Mouse (Mus musculus) intestine, embryonic 14.5 days (tissue): ENCODE measurements around the gene 2200002D01Rik. TPM values are rescaled to one million over a fixed set of nuclear protein-coding genes. Genes with fewer than 3 reads are reported as not detected.

ENCODE experiments used
- ATAC-seq: fragments of 200-750 bp; cut with Nextera tagmentation; replicated peaks from 2 replicates; pipeline ENCODE4 v1.8.0; 2017; ENCODE audit warnings: low read depth, moderate number of reproducible peaks, moderate TSS enrichment, moderate library complexity; ENCODE audit not compliant: low FRiP score, low TSS enrichment
- DNase-seq: peaks from one replicate; pipeline ENCODE4 v3.0.0-alpha.2; 2018; ENCODE audit warnings: low spot score
- H3K27ac ChIP-seq: fragments of 300-500 bp; sonication (generic); 2 replicates; pipeline ENCODE4 v1.5.1; 2014; ENCODE audit warnings: low read depth, mild to moderate bottlenecking, control low read depth
- H3K27me3 ChIP-seq: fragments of 300-500 bp; sonication (generic); replicated peaks from 2 replicates; pipeline ENCODE4 v1.6.1; 2014; ENCODE audit warnings: low read length, control low read depth; ENCODE audit not compliant: control insufficient read depth, insufficient read depth
- H3K36me3 ChIP-seq: fragments of 300-500 bp; sonication (generic); 2 replicates; pipeline ENCODE4 v1.6.1; 2014; ENCODE audit warnings: low read length, control low read depth; ENCODE audit not compliant: control insufficient read depth, insufficient read depth
- H3K4me1 ChIP-seq: fragments of 300-500 bp; sonication (generic); replicated peaks from 2 replicates; pipeline ENCODE4 v1.6.1; 2014; ENCODE audit warnings: low read length, control low read depth, mixed read lengths; ENCODE audit not compliant: control insufficient read depth, insufficient read depth
- H3K4me2 ChIP-seq: fragments of 300-500 bp; sonication (generic); 2 replicates; pipeline ENCODE4 v1.6.1; 2014; ENCODE audit warnings: low read length
- H3K4me3 ChIP-seq: fragments of 300-500 bp; sonication (generic); 2 replicates; pipeline ENCODE4 v1.5.1; 2014; ENCODE audit warnings: low read depth, low read length, control low read depth, mixed read lengths
- H3K9ac ChIP-seq: fragments of 300-500 bp; sonication (generic); 2 replicates; pipeline ENCODE4 v1.6.1; 2014; ENCODE audit warnings: mild to moderate bottlenecking, low read length
- H3K9me3 ChIP-seq: fragments of 300-500 bp; sonication (generic); 2 replicates; pipeline ENCODE4 v1.6.1; 2016; ENCODE audit warnings: low read length, control low read depth; ENCODE audit not compliant: control insufficient read depth
- WGBS: fragments of 180-500 bp; shearing (Covaris S2); extraction: QIAGEN DNeasy Blood & Tissue Kit; methylation state at CpG from one replicate; pipeline ENCODE4 v1.1.7; 2014; 5-methylcytosine and 5-hydroxymethylcytosine counted together
- polyA plus RNA-seq: library from polyadenylated mRNA; unstranded; fragments of >200 nt; fragmentation: Nextera tagmentation; extraction: Ambion mirVana; gene quantifications from 2 replicates; pipeline ENCODE4 v1.2.1, GENCODE M21; 2014

The 2200002D01Rik gene
- polyA plus RNA-seq, 1 experiment from 2014 or later: 111 TPM

DNA sequence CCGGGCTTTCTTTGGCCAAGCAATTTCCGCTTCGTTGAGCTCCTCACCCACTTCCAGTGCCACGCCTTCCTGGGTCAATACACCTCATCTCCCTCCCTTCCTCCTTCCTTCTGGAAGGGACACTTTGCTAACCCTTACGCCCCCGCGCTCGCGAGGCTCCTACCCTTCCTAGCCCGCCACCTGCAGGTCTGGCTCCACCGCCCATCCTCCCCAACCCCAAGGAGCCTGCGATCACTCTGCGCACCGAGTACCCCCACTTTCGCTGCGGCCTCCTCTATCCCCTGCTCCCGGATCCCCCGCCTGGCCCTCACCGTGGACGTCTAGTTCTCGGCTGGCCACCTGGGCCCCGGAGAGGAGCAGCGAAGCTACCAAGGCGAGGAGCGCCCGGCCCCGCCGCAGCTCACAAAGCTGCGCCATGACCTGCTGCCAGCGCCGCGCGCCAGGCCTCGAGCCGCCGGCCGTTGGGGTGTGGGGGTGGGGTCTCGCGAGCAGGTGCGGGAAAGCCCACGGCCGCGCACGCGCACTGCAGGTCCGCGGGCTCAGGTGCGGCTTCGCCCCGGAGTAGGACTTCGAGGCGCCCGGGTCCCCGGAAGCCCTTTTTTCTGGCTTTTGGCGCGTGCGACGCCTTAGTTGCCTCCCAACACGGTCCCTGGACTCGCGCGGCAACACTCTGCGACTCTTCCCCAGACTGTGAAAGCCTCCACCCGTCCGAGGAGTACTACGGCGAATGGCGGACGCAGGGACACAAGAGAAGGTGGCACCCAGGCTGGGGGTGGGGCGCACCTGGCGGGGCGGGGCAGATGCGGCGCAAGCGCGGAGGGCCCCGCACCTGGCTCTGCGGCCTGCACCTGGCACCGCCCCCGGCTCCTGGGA is 33.2 kb upstream of the 2200002D01Rik start, which contains the start of gene Spint2:
Gene Spint2 (minus strand): TSS at position 712 of the 873 bp plus-strand sequence.
- Histone ChIP-seq H3K27me3 (peaks cover 8% of the 10 kb centered on the region), H3K9ac (peak within 1 kb of the TSS; percentile 65), H3K9me3 (no peaks in the 10 kb centered on the region), H3K4me2 (peak within 1 kb of the TSS; percentile 88), H3K4me1 (peaks cover 8% of the 10 kb centered on the region; the same call in 1 of the 2 replicates), H3K4me3 (peak within 1 kb of the TSS; percentile 53), H3K36me3 (no peaks in the 10 kb centered on the region), H3K27ac (peak within 1 kb of the TSS; percentile 66)
- under 1% methylated on average over 80 of the region's 80 CpGs for WGBS
- DNase-seq (peak; percentile 91), ATAC-seq (peak; percentile 91)

DNA sequence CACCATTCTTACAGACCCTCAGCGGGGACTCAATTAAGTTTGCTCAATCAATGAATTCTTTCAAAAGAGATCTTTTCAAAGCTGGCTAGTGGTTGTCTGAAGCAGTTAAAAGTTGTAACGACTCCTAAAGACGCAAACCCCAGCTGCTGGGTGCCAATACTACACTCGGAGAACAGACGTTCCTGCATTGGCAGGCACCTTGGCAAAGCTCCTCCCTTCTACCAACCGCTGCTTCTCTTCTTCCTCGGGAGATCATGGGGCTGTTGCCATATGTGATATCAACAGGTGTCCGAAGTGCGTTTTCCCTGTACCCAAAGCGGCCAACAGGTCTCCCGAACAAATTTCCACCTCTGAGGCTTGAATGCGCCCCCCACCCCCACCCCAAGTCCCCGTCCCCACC is 32.5 kb upstream of the 2200002D01Rik start:
- no peak for ATAC-seq
- Histone ChIP-seq H3K36me3 (no peaks in the 10 kb centered on the region), H3K9ac (peak overlapping the region; percentile 65), H3K4me3 (peak overlapping the region; percentile 53), H3K27ac (peak overlapping the region; percentile 34; the same call in 1 of the 2 replicates), H3K27me3 (peaks cover 8% of the 10 kb centered on the region), H3K4me2 (peak overlapping the region; percentile 88), H3K4me1 (peaks cover 8% of the 10 kb centered on the region; the same call in 1 of the 2 replicates), H3K9me3 (no peaks in the 10 kb centered on the region)
- 11% methylated on average over 13 of the region's 13 CpGs for WGBS
- DNase-seq: no peak

DNA sequence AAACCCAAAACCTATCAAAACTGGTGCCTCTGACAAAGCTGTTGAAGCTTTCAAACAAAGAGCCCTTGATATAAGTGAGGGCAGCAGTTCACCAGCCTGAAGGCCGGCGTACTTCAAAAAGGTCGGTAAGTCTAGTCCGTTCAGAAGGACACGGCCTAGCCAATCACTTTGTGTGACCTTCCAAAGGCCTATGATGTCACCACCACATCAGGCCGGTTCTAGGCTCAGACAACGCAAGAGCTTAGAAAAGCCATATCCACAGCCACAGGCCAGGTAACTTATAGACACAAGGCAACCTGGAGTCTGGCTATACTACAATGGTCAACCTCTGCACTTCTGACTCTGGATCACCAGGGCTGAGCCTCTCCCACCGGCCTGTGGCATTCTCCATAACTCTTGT is 31.7 kb upstream of the 2200002D01Rik start:
- DNase-seq (peak; percentile 68), ATAC-seq (no peak)
- H3K9ac ChIP-seq: no peak overlapping the region; the same call in 1 of the 2 replicates
- no peaks in the 10 kb centered on the region for H3K36me3 ChIP-seq
- H3K9me3 ChIP-seq: no peaks in the 10 kb centered on the region
- H3K27me3 ChIP-seq: peaks cover 8% of the 10 kb centered on the region
- H3K27ac ChIP-seq: peak overlapping the region; percentile 39; the same call in 1 of the 2 replicates
- H3K4me2 ChIP-seq: peak overlapping the region; percentile 88
- H3K4me3 ChIP-seq: peak overlapping the region; percentile 53
- 18% methylated on average over 8 of the region's 8 CpGs for WGBS
- peaks cover 8% of the 10 kb centered on the region; the same call in 1 of the 2 replicates for H3K4me1 ChIP-seq

DNA sequence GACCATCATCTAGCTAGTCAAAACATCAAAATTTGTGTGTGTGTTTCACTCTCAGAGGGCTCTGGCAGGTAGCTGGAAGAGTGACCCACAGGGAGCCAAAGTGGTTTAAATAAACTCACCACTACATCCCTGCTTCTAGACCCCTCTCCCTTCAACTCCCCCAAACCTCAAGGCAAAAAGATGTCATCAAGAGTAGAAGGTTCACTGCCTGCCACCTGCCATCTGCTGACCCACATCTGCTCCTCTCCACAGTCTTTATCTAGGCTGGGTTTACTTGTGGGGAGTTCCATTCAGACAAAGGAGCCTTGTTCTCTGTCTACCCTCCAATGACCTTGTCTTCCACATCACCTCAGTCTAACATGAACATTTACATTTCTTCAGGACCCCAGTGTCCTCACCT is 31.0 kb upstream of the 2200002D01Rik start:
- ATAC-seq (no peak), DNase-seq (no peak)
- Histone ChIP-seq H3K4me2 (peak overlapping the region; percentile 88), H3K4me3 (0 out of 2 replicates have a peak overlapping the region, but pooled peaks have one; percentile 53), H3K4me1 (peaks cover 8% of the 10 kb centered on the region; the same call in 1 of the 2 replicates), H3K9me3 (no peaks in the 10 kb centered on the region), H3K27me3 (peaks cover 8% of the 10 kb centered on the region), H3K36me3 (no peaks in the 10 kb centered on the region), H3K9ac (no peak overlapping the region), H3K27ac (peak overlapping the region; percentile 39; the same call in 1 of the 2 replicates)

DNA sequence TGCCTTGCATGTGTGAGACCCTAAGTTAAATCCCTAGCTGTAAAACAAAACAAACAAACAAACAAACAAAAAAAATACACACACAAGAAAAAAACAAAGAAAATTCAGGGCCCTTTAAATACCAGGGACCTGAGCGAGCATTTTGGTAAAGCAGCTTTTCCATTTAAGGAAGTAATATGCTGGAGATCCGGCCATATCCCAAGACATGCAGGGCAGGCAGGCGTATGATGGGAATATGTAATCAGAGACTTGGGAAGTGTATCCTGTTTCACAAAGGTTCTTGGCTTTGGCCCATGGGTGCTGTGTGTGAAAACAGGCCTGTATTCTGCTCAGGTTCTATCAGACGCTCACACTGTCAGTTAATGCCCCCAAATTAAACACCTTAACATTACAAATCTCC is 29.2 kb upstream of the 2200002D01Rik start:
- Histone ChIP-seq H3K9me3 (no peaks in the 10 kb centered on the region), H3K4me1 (peaks cover 8% of the 10 kb centered on the region; the same call in 1 of the 2 replicates), H3K36me3 (no peaks in the 10 kb centered on the region), H3K9ac (no peak overlapping the region), H3K4me3 (no peak overlapping the region), H3K4me2 (no peak overlapping the region), H3K27me3 (peaks cover 6% of the 10 kb centered on the region), H3K27ac (no peak overlapping the region)
- ATAC-seq: no peak
- 71% methylated on average over 4 of the region's 4 CpGs for WGBS
- no peak for DNase-seq

DNA sequence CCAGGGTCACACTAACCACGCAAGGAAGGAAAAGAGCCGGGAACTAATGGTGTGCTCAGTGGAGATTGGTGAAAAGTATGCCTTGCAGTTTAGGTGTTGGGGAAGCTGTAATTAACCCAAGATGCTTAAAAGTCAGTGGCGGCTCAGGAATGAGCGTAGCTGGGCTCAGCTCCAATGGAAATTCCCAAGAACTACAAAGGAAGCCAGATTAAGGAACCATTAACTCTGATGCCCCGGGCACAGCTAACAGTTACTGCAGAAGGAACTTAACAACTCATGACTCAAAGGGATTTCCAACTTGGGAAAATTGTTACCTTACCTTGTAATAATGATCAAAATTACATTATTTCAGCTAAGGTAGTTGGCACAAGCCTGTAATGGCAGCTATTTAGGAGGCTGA is 28.4 kb upstream of the 2200002D01Rik start:
- Histone ChIP-seq H3K36me3 (no peaks in the 10 kb centered on the region), H3K4me2 (no peak overlapping the region), H3K27me3 (peaks cover 6% of the 10 kb centered on the region; the same call in 1 of the 2 replicates), H3K4me1 (peaks cover 10% of the 10 kb centered on the region), H3K4me3 (no peak overlapping the region), H3K9ac (no peak overlapping the region), H3K27ac (no peak overlapping the region), H3K9me3 (no peaks in the 10 kb centered on the region)
- 78% methylated on average over 5 of the region's 5 CpGs for WGBS
- ATAC-seq (no peak), DNase-seq (no peak)

DNA sequence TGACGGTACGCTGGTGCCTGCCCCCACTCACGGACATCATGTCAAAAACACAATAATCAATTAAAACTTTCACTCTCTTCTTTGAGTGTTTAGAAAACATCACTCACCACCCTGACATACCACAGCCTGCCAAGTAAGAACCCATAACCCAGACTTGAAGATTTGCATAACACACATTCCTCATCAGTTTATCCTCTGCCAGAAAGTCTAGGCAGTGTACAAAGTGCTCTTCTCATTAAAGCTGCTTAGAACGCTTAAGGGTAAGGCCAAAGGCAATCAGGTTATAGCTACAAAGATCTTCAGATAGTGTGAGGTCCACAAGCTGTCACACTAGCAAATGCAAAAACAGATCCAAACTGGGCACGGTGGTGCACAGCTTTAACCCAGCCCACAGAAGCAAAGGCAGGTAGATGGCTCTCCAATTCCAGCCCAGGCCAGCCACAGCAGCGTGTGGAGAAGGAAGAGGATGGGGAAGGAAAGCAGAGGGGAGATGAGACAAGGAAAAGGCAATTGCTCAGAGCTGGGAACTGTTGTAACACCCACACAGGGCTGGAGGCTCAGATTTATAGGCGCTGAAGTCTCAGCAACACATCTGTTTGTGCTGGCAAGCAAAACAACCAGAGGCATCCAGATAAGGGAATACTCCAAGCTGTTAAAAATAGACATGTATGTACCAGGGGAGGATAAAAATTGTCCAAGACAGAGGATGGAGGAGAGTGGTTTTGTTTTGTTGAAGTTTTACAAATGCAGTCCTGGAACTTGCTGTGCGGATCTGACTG is 23.6 kb upstream of the 2200002D01Rik start:
- H3K27ac ChIP-seq: no peak overlapping the region
- 48% methylated on average over 8 of the region's 8 CpGs for WGBS
- ATAC-seq (no peak), DNase-seq (no peak)
- H3K27me3 ChIP-seq: no peaks in the 10 kb centered on the region
- H3K9ac ChIP-seq: no peak overlapping the region
- no peaks in the 10 kb centered on the region for H3K9me3 ChIP-seq
- H3K4me1 ChIP-seq: peaks cover 5% of the 10 kb centered on the region
- no peak overlapping the region for H3K4me2 ChIP-seq
- no peaks in the 10 kb centered on the region for H3K36me3 ChIP-seq
- H3K4me3 ChIP-seq: no peak overlapping the region

DNA sequence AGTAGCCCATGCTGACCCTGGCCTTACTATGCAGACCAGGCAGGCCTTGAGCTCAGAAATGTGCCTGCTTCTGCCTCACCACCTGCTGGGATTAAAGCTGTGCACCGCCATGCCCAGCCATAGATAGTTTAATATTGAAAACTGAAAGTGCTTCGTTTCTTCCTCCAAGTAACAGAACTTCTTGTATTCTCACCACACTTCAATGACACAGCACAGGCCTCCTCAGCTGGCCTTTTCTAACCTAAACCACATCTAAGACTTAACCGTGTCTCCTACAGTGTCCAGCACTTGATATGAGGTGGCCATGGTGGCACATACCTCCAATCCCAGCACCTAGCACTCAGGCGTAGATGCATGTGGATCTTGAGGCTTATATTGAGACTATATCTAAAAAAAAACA is 22.2 kb upstream of the 2200002D01Rik start:
- no peaks in the 10 kb centered on the region for H3K36me3 ChIP-seq
- no peaks in the 10 kb centered on the region for H3K9me3 ChIP-seq
- H3K9ac ChIP-seq: no peak overlapping the region
- H3K27me3 ChIP-seq: no peaks in the 10 kb centered on the region
- ATAC-seq (no peak), DNase-seq (no peak)
- WGBS: 80% methylated on average over 4 of the region's 4 CpGs
- no peak overlapping the region for H3K4me3 ChIP-seq
- H3K4me2 ChIP-seq: no peak overlapping the region
- peaks cover 10% of the 10 kb centered on the region for H3K4me1 ChIP-seq
- no peak overlapping the region for H3K27ac ChIP-seq
